Mouse (Mus musculus) ES-Bruce4 (cell line): ENCODE results near the gene Clasp1. TPM values are rescaled to one million over a fixed set of nuclear protein-coding genes. Genes with fewer than 3 reads are reported as not detected.

Experiments used
- H3K27ac ChIP-seq: 2 replicates; pipeline ENCODE4 v1.5.1; 2012; ENCODE audit warnings: low read length, inconsistent platforms; ENCODE audit not compliant: insufficient read depth
- H3K27me3 ChIP-seq: 2 replicates; pipeline ENCODE4 v1.6.1; 2012; ENCODE audit warnings: mild to moderate bottlenecking, low read length, inconsistent platforms; ENCODE audit not compliant: control insufficient read depth, poor library complexity, insufficient read depth, severe bottlenecking
- H3K36me3 ChIP-seq: 2 replicates; pipeline ENCODE4 v1.6.1; 2012; ENCODE audit warnings: inconsistent platforms, mild to moderate bottlenecking, low read length, moderate library complexity; ENCODE audit not compliant: control insufficient read depth, poor library complexity, insufficient read depth, severe bottlenecking
- H3K4me1 ChIP-seq: one replicate; pipeline ENCODE4 v1.8.1; 2011; ENCODE audit warnings: low read length; ENCODE audit not compliant: control insufficient read depth, insufficient read depth
- H3K4me3 ChIP-seq: 2 replicates; pipeline ENCODE4 v1.5.1; 2011; ENCODE audit warnings: low read depth, mild to moderate bottlenecking, low read length
- H3K9ac ChIP-seq: 2 replicates; pipeline ENCODE4 v1.6.1; 2012; ENCODE audit warnings: low read depth, mild to moderate bottlenecking, inconsistent platforms; ENCODE audit not compliant: poor library complexity, severe bottlenecking
- H3K9me3 ChIP-seq: replicated peaks from 2 replicates; pipeline ENCODE4 v1.6.1; 2012; ENCODE audit warnings: mild to moderate bottlenecking, low read length, inconsistent platforms; ENCODE audit not compliant: control insufficient read depth, poor library complexity, insufficient read depth, severe bottlenecking
- CTCF ChIP-seq: IDR thresholded peaks from one replicate; pipeline ENCODE4 v1.8.1; 2011; ENCODE audit warnings: low read depth, low read length
- EP300 ChIP-seq: IDR thresholded peaks from 2 replicates; pipeline ENCODE4 v1.6.1; 2011; ENCODE audit warnings: low read depth, low read length; ENCODE audit not compliant: insufficient read depth
- POLR2A ChIP-seq: IDR thresholded peaks from one replicate; pipeline ENCODE4 v1.8.1; 2011; ENCODE audit warnings: low read length; ENCODE audit not compliant: insufficient read depth
- polyA plus RNA-seq: library from polyadenylated mRNA; stranded (reverse); fragments of >200 nt; gene quantifications from 2 replicates; pipeline ENCODE4 v1.2.4, GENCODE M21; 2011; ENCODE audit warnings: low read depth; ENCODE audit not compliant: missing spikeins, insufficient read depth, insufficient read length

Clasp1 gene
- polyA plus RNA-seq, 1 experiment, result 81.0 TPM

GRCm38 (mm10) chr1:118483504-118484096, 94.7 kb downstream of the Clasp1 start:
- no peaks in the 10 kb centered on the region for H3K9me3 ChIP-seq
- no peaks in the 10 kb centered on the region for H3K36me3 ChIP-seq
- H3K27ac ChIP-seq, result no peak overlapping the region
- peaks cover 1% of the 10 kb centered on the region for H3K4me1 ChIP-seq
- no peak overlapping the region for H3K4me3 ChIP-seq
- no peak for TF ChIP-seq EP300
- TF ChIP-seq CTCF, result no peak
- TF ChIP-seq POLR2A, result no peak
- H3K27me3 ChIP-seq, result no peaks in the 10 kb centered on the region
- no peak overlapping the region for H3K9ac ChIP-seq

DNA sequence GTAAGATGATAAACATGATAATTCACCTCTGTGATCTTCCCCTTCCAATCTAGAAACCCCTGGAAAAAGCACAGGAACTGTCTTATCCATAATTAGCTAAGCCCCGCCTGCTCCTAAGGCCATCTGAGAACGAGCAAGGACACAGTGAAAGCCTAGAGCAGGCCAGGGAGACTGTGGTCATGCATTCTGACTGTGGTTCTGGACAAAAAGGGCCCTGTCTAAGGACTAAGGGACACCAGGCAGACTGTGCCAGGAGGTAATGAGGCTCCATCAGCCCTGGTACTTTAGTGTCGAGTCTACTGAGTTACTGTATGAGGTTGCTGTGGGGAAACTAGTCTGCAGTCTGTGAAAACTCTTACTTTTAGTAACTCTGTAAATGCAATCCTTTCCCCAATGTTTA, 96.7 kb downstream of the Clasp1 start:
- Histone ChIP-seq H3K4me1 (peaks cover 1% of the 10 kb centered on the region), H3K27me3 (no peaks in the 10 kb centered on the region), H3K36me3 (no peaks in the 10 kb centered on the region), H3K27ac (no peak overlapping the region), H3K9ac (no peak overlapping the region), H3K4me3 (no peak overlapping the region), H3K9me3 (no peaks in the 10 kb centered on the region)
- TF ChIP-seq POLR2A (no peak), CTCF (no peak), EP300 (no peak)

DNA sequence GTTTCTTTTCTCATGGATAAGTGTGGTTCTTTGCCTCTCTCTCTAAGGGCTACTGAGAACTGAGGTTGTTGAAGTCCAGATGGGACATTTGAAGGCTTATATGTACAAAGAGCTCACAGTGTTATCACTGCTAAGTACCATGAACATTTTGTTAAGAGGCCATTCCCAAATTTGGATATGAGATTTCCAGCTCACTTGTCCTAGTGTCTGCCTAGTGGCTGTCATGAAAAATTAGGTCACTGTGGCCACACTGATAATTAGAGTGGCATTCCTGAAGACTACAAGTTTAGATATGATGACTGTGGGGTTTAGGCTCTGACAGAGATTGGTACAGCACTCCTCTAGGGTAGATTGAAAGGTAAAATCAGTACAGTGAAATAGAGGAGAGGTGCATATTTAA, 97.2 kb downstream of the Clasp1 start:
- Histone ChIP-seq H3K4me1 (peaks cover 1% of the 10 kb centered on the region), H3K36me3 (no peaks in the 10 kb centered on the region), H3K27ac (no peak overlapping the region), H3K4me3 (no peak overlapping the region), H3K9ac (no peak overlapping the region), H3K27me3 (no peaks in the 10 kb centered on the region), H3K9me3 (no peaks in the 10 kb centered on the region)
- TF ChIP-seq CTCF (no peak), EP300 (no peak), POLR2A (no peak)

DNA sequence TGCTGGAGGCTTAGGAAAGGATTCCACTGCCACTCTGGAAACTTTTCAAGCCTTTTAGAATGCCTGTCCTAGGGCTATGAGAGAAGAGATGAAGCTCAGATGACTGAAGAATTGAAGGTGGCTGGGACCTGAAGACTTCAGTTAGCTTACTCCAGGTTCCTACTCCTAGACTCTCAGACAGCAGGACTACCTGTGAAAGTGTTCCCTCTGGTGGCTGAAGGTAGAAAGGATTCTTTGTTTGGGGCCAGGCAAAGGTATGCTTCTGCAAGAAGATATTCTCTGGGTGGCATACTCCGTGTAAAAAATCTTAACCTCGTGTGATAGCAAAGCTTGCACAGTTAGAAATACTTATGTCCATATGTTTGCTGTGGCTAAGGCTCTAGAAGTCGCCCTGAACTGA, 104.0 kb downstream of the Clasp1 start:
- Histone ChIP-seq H3K9ac (no peak overlapping the region), H3K9me3 (no peaks in the 10 kb centered on the region), H3K27ac (no peak overlapping the region), H3K4me3 (no peak overlapping the region), H3K4me1 (no peaks in the 10 kb centered on the region), H3K27me3 (no peaks in the 10 kb centered on the region), H3K36me3 (0 out of 2 replicates have a peak, but pooled peaks cover 3% of the 10 kb centered on the region)
- no peak for TF ChIP-seq POLR2A
- no peak for TF ChIP-seq CTCF
- TF ChIP-seq EP300, result no peak

- Histone ChIP-seq H3K4me1 (no peaks in the 10 kb centered on the region), H3K27me3 (no peaks in the 10 kb centered on the region), H3K27ac (no peak overlapping the region), H3K9ac (no peak overlapping the region), H3K4me3 (no peak overlapping the region), H3K9me3 (no peaks in the 10 kb centered on the region), H3K36me3 (peaks cover 4% of the 10 kb centered on the region; the same call in 1 of the 2 replicates)
- TF ChIP-seq POLR2A (no peak), CTCF (no peak), EP300 (no peak)
These were observed 105.7 kb downstream of the Clasp1 start for GRCm38 (mm10) chr1:118494551-118494950.

DNA sequence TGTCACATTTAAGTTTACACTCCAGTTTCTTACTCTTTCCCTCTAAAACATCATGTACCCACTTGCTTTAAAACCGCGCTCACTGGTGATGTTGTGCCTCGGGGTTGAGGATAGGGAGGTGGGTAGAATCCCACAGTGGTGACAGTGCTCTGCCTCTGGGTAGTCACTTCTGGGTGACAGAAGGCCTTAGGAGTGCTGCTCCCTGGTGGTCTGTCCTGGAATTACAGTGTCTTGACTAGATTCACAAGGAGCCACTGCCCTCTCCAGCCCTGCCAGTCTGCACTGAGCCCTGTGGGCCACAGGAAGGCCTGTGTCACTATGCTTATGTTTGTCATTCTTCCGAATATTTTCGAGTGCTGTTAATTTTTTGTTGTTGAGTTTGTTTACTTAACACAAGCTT, 109.5 kb downstream of the Clasp1 start:
- Histone ChIP-seq H3K4me3 (no peak overlapping the region), H3K27ac (no peak overlapping the region), H3K9ac (no peak overlapping the region), H3K4me1 (no peaks in the 10 kb centered on the region), H3K36me3 (peaks cover 20% of the 10 kb centered on the region), H3K27me3 (no peaks in the 10 kb centered on the region), H3K9me3 (no peaks in the 10 kb centered on the region)
- TF ChIP-seq CTCF (peak; percentile 79), EP300 (no peak)
